Mouse (Mus musculus) mouse trophoblast stem cell (cell line): ENCODE results near the gene Oxsm.

ENCODE experiments used
- in situ Hi-C, 2 experiments: fragments of 300-500 bp; cut with MseI, MboI; formaldehyde crosslinking; loops; 2 replicates in 1 of 2; 3 replicates in 1 of 2; pipeline ENCODE4 v1.15.1; 2025

Gene Oxsm

DNA sequence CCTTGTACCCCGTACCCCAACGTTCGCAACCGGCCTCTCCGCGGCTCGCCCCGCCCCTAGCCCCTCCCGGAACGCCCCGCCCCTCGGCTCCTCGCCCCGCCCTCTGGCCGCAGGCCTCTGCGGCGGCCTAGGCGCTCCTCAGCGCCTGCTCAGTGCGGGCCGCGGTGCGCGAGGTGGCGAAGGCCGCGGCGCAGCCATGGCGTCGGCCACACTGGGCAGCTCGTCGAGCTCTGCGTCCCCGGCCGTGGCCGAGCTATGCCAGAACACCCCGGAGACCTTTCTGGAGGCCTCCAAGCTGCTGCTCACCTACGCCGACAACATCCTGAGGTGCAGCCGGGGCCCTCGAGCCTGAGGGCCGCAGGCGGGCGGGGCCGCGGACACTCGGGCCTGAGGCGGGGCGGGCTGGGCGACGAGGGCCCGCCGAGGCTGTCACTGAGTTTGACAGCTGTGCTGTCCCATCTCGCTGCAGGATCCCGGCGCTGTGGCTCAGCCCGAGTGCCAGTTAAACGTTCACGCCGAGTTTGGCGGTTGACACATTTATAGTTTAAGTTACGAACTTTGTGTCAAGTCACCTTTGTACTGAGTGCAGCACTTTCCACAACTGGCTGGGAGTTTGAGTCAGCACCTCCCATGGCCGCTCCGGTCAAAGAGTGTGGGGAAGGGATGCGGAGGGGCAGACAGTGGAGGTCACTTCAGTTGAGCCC is at the start of gene Oxsm, which contains the start of gene Ngly1:
Gene Oxsm, minus strand, starts transcription at position 638 of the 704 bp plus-strand sequence.
Gene Ngly1, plus strand, starts transcription at position 110 of the 704 bp plus-strand sequence.
- in situ Hi-C loops = no loop called here

DNA sequence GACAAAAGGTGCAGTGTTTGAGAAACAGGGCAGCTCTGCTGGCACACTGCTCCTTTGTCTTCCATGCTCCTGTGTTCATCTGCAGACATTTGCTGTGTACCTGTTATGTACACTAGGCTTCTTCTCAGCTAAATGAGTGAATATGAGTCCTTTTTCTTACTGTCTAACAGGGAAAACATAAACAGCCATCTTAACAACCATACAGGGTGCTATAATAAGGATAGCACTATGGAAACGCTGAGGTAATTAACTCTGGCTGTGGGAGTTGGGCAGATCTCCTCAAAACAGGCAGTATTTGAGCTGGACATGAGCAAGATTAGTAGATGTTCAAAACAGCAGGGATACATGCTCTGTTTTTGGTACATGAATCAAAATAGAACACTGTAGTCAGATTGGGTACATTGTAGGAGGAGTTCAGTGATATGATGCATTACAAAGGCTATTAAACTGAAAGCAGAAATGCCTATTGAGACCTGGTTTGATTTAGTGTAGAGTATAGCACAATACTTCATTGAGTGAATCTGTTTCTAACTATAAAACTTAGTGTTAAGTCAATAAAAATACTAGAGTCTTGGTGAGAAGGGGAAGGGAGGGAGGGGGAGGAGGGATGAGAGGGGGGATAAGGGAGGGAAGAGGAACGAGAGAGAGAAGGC is 47.3 kb upstream of the Oxsm start:
- in situ Hi-C loops = no loop called here

DNA sequence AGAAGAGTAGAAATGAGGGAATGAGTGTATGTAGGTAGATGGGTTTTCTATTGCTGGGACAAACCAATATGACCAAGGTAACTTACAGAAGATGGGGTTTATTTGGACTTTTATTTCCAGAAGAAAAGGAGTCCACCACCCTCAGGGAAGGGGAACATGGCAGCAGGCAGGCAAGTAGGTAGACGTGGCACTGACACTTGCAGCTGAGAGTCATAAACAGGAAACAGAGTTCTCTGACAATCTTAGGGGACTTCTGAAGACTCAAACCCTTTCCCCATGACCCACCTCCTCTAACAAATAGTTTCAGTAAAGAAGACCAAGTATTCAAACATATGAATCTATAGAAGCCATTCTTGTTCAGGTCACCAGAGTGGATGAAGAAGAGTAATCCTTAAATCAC is 44.3 kb upstream of the Oxsm start:
- in situ Hi-C loops = no loop called here

DNA sequence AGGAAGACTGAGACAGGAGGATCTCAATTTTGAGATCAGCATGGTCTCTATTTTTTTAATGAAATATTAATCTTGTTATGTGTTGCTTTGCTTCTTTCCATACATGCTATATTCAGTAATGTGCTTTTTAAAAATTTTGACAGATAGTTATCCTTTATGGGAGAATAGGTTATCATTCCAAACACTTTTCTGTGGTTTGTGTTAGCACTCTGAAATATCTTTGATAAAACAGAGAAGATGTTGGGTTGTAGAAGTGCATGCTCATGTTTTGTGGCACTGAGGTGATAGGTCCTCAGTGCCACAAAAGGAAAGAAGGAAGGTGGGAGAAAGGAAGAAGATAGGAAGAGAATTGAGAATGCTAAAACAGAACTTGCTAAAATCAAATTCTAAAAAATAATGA is 43.4 kb upstream of the Oxsm start:
- in situ Hi-C loops = no loop called here

DNA sequence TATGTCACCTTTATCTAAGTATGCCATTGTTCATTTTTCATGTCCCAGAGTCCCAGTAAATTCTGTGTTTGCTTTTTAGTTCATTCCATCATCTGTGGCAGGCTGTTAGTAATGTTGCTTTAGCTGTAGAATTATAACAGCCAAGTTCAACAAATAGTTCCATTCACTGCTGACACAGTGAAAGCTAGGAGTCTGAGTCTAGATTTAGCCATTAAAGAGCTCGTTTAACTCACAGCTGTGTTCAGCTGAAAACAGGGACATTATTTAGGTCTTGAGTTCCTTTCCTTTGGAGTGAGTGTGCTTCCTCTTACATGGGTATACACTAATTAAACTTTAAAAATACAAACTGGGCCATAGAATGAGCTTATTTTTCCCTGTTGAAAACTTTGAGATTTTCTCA is 42.8 kb upstream of the Oxsm start:
- in situ Hi-C loops = no loop called here

DNA sequence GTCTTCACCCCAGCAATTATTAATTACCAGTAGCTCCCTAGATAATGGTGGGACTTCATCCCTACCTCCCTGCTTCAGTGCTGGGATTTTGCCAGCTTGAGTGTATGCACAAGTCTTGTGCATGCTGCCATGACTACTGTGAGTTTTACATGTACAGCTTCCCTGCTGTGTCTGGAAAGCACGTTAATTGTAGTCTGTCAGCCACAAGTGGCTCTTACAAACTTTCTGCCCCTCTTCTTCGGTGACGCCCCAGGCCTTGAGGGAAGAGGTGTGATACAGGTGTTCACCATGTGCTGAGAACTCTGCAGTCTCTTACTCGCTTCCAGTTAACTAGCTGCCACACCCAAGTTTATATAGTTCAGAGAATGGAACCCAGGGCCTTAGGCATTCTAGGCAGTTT is 34.4 kb upstream of the Oxsm start:
- in situ Hi-C loops = no loop called here

DNA sequence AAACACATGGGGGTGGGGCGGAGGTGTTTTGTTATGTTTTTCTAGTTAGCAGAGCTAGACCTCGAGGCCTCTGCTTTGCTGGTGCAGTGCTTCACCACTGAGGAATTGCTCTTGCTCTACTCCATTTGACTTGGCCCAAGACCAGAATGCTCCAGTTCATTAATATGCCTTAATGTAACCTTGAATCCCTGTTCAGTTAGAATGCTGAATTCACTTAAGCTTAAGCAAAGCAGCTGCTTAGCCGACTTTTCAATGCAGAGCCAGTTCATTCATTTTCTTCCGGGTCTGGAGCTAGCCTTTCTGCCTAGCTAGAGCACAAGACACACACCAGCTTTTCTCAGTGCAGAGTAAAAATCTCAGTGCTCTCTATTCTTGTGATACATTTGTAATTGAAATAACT is 29.6 kb upstream of the Oxsm start:
- in situ Hi-C loops = no loop called here

DNA sequence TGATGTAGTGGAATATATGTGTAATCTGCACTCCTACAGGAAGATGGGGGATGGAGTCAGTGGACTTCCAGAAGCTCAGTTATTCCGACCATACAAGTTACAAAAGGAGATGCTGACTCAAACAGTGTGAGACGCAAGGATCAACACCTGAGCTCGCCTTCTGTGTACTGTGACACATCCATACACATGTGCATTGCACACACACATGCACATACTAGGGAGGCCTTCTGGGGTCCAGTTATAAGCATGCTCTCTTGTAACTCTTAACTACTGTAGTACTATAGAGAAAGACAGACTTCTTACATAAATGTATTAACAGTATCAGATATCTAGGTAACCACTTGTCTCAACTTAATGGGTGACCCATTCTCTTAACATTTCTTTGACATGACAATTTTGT is 24.1 kb upstream of the Oxsm start:
- in situ Hi-C loops = no loop called here

DNA sequence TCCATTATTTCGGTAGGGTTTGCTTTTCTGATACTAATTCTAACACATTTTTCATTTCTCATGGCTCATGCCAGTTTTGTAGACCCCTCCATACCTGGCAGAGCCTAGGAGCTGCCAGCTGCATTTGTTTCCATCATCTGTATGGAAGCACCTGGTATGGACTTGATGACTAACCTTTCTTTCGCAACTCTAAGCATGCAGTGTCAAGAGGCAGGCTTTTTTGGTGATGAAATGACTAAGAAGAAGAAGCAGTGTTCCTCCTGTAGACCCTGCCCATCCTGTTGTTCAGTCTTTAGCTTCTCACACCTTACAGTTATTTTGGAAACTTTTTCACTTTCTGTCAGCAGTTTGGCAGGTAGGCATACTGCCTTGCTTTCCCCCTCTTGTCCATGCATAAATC is 20.2 kb upstream of the Oxsm start:
- in situ Hi-C loops = no loop called here

DNA sequence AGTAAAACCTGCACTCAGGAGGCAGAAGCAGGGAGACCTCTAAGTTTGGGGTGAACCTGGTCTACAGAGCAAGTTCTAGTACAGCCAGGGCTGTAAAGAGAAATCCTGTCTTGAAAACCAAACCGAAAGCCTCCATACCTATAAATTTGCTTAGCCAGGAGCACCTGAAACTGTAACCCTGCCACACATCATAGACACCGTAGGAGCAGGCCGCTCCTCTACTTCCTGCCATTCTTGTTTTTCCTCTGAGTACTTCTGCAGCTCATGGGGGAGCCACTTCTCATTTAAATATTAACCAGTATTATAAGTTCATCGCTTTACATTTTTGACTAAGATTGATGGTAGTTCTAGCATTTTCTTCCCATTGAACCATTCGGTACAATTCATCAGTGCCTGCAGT is 17.4 kb upstream of the Oxsm start:
- in situ Hi-C loops = no loop called here

DNA sequence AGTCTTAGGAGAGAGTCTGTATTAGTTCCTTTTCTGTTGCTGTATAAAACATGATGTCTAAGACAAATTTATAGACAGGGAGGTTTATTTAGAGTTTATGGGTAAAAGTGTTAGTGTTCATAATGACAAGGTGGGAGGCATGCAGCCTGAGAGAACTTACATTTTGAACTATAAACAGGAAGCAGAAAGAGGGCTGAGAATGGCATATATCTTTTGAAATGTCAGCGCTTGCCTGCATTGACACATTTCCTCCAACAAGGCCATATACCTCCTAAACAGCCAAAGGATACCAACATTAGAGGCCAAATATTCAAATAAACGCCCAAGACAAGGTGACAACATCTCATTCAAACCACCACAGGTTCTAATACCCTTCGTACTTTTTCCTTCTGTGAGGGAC is 12.3 kb upstream of the Oxsm start:
- in situ Hi-C loops = no loop called here

DNA sequence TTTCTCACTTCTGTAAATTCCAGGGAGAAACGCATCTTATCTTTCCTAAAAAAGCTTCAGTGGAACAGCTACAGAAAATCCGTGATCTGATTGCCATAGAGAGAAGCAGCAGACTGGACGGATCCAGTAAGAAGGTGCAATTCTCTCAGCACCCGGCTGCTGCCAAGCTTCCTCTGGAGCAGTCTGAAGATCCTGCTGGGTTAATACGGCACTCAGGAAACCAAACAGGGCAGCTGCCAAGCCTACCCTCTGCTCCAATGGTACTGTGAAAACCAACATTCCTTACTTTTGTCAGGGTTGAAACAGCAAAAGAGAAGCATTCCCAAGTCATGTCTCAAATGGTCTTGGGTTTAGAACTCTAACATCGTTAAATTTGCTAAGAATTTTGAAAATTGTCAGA is 10.9 kb upstream of the Oxsm start:
- in situ Hi-C loops = no loop called here

DNA sequence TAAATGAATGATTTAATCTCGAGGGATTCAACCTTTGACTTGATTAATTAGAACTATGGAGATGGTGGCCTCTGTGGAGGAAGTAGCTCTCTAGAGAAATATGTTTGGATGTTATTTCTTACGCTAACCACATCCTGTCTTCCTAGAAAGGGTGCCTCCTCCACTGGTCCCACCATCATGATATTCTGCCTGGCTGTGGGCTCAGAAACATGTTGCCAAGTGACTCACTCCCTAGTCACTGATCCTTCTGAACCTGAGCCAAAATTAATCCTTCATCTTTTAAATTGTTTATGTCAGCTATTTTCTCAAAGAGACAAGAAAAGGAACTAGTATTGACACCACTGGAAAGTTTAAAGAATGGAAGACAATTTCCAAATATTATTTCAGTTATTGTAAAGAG is 6.6 kb upstream of the Oxsm start:
- in situ Hi-C loops = no loop called here

DNA sequence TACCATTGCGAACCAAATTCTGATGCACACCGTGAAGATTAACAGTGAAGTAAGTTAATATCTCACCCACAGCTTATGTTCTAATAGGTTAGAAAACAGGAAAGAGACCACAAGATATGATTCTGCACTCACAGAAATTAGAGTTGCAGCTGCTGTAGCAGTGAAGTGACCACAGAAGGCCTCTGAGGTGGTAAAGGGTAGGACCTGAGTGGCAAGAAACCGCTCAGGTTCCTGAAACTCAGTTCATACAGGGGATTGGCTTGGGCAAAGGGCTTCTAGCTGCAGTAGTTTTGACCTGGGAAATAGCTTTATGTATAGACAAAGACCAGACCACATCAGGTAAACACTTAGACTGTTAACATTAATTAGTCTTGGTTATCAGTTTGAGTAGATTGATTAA is 6.1 kb upstream of the Oxsm start:
- in situ Hi-C loops = no loop called here

DNA sequence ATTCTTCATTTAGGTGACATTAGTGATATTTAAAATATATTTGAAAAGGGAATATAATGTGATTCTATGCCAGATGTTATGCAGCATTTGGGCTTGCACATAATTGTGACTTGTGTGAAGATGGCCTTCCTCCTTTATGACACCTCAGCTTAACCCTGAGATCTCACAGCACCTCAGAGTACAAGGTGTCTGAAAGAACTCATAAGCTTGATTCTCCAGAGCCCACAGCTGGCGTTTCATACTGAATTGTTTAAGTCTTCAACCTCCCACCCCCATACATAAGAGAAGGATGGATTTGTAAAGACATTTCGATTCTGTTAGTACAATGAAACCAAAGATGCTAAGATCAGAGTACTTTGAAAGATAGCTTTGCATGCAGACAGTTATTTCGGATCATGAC is 491 bp upstream of the Oxsm start:
- in situ Hi-C loops = no loop called here

DNA sequence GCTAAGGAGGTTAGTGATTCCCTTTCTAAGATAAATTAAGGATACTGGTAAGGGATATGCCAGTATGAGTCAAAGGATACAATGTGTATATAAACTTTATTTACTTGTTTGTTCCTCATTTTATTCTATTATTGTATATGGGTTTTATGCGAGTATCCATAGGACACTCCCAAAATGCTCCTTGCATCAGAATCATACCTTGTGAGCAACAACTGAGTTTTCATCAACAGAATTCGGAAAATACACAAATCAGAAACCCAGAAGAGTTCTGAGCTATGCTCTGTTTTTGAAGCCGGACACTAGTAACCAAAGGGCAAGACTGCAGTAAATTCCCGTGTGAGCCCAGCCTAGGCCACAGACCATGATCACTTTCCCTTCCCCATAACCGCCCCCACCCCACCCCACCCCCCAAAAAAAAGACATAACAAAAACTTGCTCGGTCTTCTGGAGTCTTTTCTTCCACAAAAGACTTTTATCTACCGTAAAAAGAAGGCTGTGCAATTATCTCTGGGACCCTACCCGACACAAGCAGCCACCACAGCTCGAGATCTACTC is 928 bp downstream of the Oxsm start:
- in situ Hi-C loops = no loop called here

DNA sequence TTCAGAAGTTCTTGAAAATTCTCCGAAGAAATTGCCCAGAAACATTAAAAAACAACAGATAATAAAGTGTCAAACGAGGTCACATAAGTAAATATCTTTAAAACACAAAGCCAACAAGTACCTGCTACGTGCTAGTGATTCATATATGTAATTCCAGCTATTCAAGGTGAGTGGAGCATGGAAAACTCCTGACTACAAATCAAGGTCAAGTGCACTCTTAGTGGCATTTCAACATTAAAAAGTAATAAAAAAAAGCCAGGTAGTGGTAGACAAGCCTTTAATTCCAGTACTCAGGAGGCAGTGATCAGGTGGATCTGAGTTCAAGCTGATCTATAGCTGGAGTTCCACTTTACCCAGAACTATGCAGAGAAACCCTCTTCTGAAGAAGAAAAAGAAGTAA is 1.5 kb downstream of the Oxsm start:
- in situ Hi-C loops = no loop called here

DNA sequence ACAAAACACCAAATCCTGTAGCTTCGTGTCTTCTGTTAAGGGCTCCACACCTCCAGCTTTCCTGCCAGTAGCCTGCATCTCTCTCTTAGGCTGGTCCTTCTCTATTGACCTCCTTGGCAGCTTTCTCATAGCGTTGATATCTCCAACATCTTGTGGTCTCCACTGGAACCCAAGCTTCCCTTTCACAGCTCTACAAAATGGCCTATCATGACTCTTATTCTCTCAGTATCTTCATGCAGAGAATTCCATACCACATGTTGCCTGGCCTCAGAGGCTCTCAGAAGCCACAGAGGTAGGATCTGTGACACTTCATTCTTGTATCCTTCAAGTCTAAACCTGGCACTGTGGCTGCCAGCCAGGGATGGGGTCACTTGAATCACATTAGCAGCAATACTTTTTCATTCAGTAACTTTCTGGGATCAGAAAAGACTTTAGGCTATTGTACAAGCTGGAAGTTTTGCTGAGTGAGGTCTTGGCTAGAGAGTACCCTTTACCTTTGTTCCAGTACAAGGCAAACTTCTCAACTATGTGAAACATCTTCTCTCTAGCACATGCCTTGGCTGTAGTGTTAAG is 3.2 kb downstream of the Oxsm start:
- in situ Hi-C loops = no loop called here

DNA sequence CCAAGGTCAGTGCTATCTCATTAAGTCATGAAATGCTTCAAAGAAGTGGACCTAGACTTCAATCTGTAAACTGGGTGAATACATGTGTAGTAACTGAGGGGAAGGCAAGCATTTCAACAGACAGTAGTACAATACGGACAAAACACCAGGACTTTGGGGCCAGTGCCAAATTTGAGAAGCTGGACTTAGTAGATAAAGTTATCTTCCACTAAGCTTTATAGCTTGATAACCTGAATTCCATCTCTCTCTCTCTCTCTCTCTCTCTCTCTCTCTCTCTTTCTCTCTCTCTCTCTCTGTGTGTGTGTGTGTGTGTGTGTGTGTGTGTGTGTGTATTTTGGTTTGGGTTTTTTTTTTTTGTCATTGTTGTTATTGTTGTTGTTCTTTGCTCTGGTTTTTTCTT is 4.5 kb downstream of the Oxsm start:
- in situ Hi-C loops = no loop called here

DNA sequence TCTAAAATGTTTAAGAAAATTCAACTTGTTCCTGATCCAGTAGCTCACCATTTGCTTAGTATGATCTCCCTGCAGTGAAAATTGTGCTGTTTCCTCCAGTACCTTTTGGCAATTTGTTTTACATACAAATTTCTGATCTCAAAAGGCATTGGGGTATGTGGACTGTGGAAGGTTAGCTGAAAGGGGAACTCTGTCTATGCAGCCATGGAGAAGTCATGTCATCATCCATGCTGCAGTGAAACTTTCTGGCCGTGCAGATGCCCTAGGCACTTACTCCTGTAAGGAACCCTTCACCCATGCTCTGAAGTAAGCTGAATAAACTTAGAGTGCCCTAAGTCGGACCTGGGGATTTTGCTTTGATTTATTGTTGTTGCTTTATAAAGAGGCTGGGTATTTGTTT is 5.2 kb downstream of the Oxsm start:
- in situ Hi-C loops = no loop called here

DNA sequence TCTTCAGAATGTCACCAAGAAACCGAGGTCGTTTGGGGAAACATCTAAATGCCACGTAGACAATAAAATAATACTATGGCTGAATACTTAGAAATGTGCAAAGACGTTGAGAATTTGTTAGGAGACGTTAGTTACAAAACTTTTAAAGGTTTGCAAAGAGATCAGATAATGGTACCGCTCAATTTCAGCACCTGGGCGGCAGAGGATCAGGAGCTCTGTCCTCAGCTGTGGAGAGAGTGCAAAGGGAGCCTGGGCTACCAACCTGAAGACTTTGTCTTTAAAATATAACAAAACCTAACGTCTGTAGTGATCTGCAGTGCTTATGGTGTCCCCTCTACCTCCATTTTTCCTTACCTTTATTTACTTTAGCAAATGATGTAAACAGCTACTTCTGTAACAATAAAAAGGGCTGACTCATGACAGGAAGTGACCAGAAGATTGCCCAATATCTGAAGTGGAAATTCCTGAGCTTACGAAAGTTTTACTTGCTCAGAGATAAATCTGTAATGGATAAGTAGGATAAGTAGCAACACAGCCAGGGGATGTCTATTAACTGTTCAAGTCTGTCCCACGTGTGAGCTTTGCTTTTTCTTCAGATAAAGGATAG is 5.9 kb downstream of the Oxsm start:
- in situ Hi-C loops = no loop called here

DNA sequence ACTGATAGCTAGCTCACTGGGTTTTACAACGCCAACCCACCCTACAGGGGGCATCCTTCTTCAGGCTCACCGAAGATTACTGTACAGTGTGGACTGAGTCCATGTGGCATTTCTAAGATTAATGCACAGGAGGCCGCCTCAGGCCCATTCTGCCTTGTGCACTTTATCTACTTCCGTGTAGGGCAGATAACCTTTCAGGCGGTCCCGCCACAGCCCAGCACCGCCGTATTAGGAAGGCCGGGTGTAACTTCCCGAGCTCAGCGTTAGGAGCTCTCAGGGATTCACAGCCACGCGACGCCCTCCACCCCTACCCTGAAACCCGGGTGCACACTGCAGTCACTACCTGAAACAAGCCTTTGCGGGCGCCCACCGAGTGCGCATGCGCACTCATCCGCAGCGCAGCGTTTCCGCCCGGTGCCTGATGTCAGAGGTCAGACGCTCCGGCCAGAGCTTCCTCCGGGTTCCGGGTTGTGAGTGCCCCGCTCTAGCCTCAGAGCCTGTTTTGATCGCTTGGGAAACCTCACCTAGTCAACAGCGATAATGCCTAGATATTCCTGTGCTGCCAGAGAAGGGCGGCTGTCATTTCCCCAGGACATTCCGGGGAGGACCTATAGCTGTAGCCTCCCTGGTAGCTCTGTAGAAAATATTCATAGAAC is 6.5 kb downstream of the Oxsm start:
- in situ Hi-C loops = no loop called here
